Mouse (Mus musculus) ES-E14 (cell line): ENCODE measurements around the gene Pah.

Experiments used
- CHD2 ChIP-seq: IDR thresholded peaks from 2 replicates; pipeline ENCODE4 v1.6.1; 2014; ENCODE audit warnings: mild to moderate bottlenecking, low read depth, low read length, inconsistent platforms
- HCFC1 ChIP-seq: IDR thresholded peaks from 2 replicates; pipeline ENCODE4 v1.6.1; 2012; ENCODE audit warnings: low read length, inconsistent platforms, borderline replicate concordance; ENCODE audit not compliant: insufficient read depth
- MAFK ChIP-seq: IDR thresholded peaks from 2 replicates; pipeline ENCODE4 v1.6.1; 2014; ENCODE audit warnings: mild to moderate bottlenecking, low read depth, low read length, inconsistent platforms; ENCODE audit not compliant: insufficient read depth
- ZC3H11A ChIP-seq: IDR thresholded peaks from 2 replicates; pipeline ENCODE4 v1.6.1; 2012; ENCODE audit warnings: low read depth, mild to moderate bottlenecking, inconsistent platforms, low read length, borderline replicate concordance
- ZNF384 ChIP-seq: IDR thresholded peaks from 2 replicates; pipeline ENCODE4 v1.6.1; 2012; ENCODE audit warnings: low read depth, low read length, inconsistent platforms

DNA sequence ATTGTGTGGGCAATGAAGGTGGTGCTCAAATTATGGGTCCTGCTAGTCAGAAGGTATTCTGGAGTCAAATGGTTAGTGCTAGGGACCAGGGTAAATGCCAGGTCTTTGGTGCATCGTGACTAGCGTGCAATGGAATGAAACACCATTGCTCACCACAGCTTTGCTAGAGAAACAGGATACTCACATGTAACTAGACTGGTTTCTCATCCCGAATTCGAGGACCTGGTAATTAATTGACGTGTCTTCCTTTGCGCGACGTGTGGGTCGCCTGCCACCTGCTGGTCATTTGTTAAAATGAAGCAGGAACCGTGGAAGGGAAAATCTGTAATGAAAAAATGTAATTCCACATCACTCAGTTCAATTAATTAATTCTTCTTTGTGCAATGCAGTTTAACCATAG is 17.6 kb upstream of the Pah start:
- no peak for TF ChIP-seq HCFC1
- TF ChIP-seq ZC3H11A = peak; percentile 88
- TF ChIP-seq ZNF384 = no peak
- no peak for TF ChIP-seq MAFK
- TF ChIP-seq CHD2 = no peak
